Mouse (Mus musculus): ENCODE measurements at regions not wholly inside any gene's neighbourhood (a gene's known extent, or its start where the extent isn't known, plus 50 kb on each side); places are given as distances from the start of the nearest gene placed in this dataset.

DNA sequence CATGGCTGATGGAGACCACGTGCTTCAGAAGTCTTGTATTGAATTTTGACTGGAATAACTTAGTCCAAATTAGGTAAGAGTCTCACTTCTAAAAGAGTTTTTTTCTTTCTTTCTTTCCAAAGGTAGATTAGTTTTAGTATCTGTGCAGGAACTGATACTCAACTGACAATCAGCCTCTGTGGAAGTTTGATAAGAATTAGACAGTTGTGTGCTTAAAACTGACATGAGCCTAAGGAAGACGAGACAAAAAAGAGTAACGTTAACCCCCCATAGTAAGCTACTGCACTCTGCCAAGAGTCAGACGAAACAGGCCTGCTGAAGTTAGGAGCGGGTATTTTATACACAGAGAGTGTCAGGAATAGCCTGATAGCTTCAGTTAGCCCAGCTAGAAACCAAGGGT is 317.3 kb downstream of the Vrk1 start:
- TF ChIP-seq EP300 (IDR thresholded peaks at IDR 0.05; ENCODE audit: low read depth in 1 of 2, low read length in 2 of 2) (peak in 1 of 2 experiments; percentile 69; a peak in 2 of 4 replicates), MAX (IDR thresholded peaks at IDR 0.05; ENCODE audit: low read length) (no peak), E2F4 (IDR thresholded peaks at IDR 0.05; ENCODE audit: borderline replicate concordance, low read depth, low read length) (no peak), NELFE (IDR thresholded peaks at IDR 0.05; ENCODE audit: low read depth, low read length) (no peak), CTCF (IDR thresholded peaks at IDR 0.05 in 2 of 3, conservative IDR thresholded peaks at IDR 0.05 in 1 of 3; ENCODE audit: control insufficient read depth in 1 of 3, insufficient read depth in 1 of 3, low read depth in 2 of 3, low read length in 3 of 3, poor library complexity in 1 of 3, severe bottlenecking in 1 of 3) (no peak), TCF12 (IDR thresholded peaks at IDR 0.05; ENCODE audit: low read depth, low read length) (peak; percentile 72)
